Mouse (Mus musculus): ENCODE data around the gene Cdkal1. TPM values are rescaled to one million over a fixed set of nuclear protein-coding genes. Genes with fewer than 3 reads are reported as not detected.

Cdkal1 gene
- total and polyA plus RNA-seq, 3 experiments, result 8.7 to 13.7 (median 9.5) TPM

DNA sequence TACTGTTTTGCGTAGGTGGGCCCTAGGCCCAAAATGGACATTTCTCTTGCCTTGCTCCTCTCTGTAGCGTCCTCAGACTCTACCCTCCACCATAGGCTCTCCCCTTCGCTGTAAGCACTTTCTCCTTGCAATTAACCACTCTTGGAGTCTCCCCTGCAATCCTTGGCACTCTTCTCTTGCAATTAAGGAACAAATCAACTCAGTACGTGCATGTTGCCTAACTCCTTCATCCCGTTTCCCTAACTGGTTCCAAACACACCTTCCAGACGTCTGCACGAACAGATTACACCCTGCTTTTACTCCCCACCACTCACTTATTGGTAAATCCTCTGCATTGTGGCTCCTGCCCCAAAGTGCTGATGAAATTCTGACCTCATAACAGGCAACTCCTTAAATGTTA, 358.2 kb downstream of the Cdkal1 start:
- in situ Hi-C loops (cut with MboI; ENCODE audit: low pct_ligation_motif_present, low pct_unique_long_range_greater_than_20kb, low sequenced_read_pairs) (loop anchor here (10.0 kb wide), 1 partner anchor 88 kb away; no protein-coding TSS in a partner anchor), dilution Hi-C loops (cut with MboI; ENCODE audit: extremely low pct_ligation_motif_present, extremely low pct_unique_long_range_greater_than_20kb, low sequenced_read_pairs) (no loop called here)
- no peak overlapping the region for H3K27ac ChIP-seq (ENCODE audit: insufficient read depth, low read depth)
- no peaks in the 10 kb centered on the region for H3K79me2 ChIP-seq (replicated peaks; ENCODE audit: control insufficient read depth, extremely low read depth, insufficient read depth, poor library complexity, severe bottlenecking)
- H3K4me1 ChIP-seq (ENCODE audit: control insufficient read depth in 1 of 2, insufficient read depth in 2 of 2), result peaks cover 16 to 51% of the 10 kb centered on the region in 2 experiments; a peak in 3 of 4 replicates
- no peaks in the 10 kb centered on the region for H3K9me3 ChIP-seq (replicated peaks; ENCODE audit: low read length)
- no peaks in the 10 kb centered on the region for H3K27me3 ChIP-seq (replicated peaks)
- no peak overlapping the region for H3K4me2 ChIP-seq (ENCODE audit: insufficient read depth, low read depth, poor library complexity, severe bottlenecking)
- no peak overlapping the region for H3K4me3 ChIP-seq (replicated peaks in 1 of 3; ENCODE audit: low read depth in 2 of 3, low read length in 2 of 3, poor library complexity in 1 of 3)
- peaks cover 0 to 7% of the 10 kb centered on the region in 2 experiments for H3K36me3 ChIP-seq (replicated peaks in 1 of 2; ENCODE audit: control insufficient read depth in 1 of 2, insufficient read depth in 1 of 2, low read length in 1 of 2)
- no peak for DNase-seq (ENCODE audit: extremely low read depth)
- no peak overlapping the region for H3K9ac ChIP-seq (ENCODE audit: insufficient read depth, low read depth)
- TF ChIP-seq ZC3H11A (IDR thresholded peaks at IDR 0.05; ENCODE audit: low read depth, low read length) (no peak), POLR2A (IDR thresholded peaks at IDR 0.05; ENCODE audit: low read depth, low read length) (no peak), TCF12 (IDR thresholded peaks at IDR 0.05; ENCODE audit: low read depth, low read length) (no peak), JUND (conservative IDR thresholded peaks at IDR 0.05; ENCODE audit: low read depth, low read length) (no peak), MXI1 (IDR thresholded peaks at IDR 0.05; ENCODE audit: low read depth, low read length) (no peak), SIN3A (IDR thresholded peaks at IDR 0.05; ENCODE audit: low read length) (no peak), RAD21 (IDR thresholded peaks at IDR 0.05; ENCODE audit: low read depth, low read length) (no peak), ETS1 (conservative IDR thresholded peaks at IDR 0.05; ENCODE audit: low read depth, low read length) (no peak), USF2 (conservative IDR thresholded peaks at IDR 0.05; ENCODE audit: low read depth, low read length) (no peak), MAX (IDR thresholded peaks at IDR 0.05; ENCODE audit: low read length) (no peak), E2F4 (IDR thresholded peaks at IDR 0.05; ENCODE audit: insufficient replicate concordance, low read depth, low read length) (no peak), IRF4 (IDR thresholded peaks at IDR 0.05; ENCODE audit: low read depth, low read length) (no peak), CHD2 (IDR thresholded peaks at IDR 0.05; ENCODE audit: low read length) (no peak), POLR2AphosphoS2 (IDR thresholded peaks at IDR 0.05; ENCODE audit: low read depth, low read length) (no peak), EP300 (IDR thresholded peaks at IDR 0.05; ENCODE audit: low read length) (no peak), ZKSCAN1 (IDR thresholded peaks at IDR 0.05; ENCODE audit: borderline replicate concordance, low read depth, low read length) (no peak), CTCF (conservative IDR thresholded peaks at IDR 0.05 in 1 of 2, IDR thresholded peaks at IDR 0.05 in 1 of 2; ENCODE audit: low read depth in 2 of 2, low read length in 2 of 2) (no peak), NELFE (IDR thresholded peaks at IDR 0.05; ENCODE audit: low read depth, low read length) (no peak), ZMIZ1 (IDR thresholded peaks at IDR 0.05; ENCODE audit: low read depth, low read length) (no peak)

DNA sequence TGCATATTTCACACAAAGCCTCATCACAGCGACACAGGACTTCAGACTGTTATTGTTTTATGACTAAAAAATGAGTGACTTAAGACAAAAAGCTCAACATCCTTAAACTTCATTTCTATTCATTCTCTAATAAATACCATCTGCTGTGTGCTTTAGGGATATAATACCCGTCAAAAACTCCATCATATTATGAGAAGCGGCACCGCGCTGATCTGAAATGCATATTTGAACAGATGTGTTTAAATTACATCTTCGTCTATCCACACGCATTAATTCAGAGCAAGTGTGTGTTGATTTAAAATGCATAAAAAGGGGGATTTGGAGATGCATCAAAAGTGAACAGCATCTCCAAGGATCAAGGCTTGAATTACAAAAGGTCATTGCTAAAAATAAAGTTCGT, 365.1 kb downstream of the Cdkal1 start:
- Histone ChIP-seq H3K27ac (ENCODE audit: insufficient read depth, low read depth) (no peak overlapping the region), H3K9ac (ENCODE audit: insufficient read depth, low read depth) (no peak overlapping the region), H3K27me3 (replicated peaks) (no peaks in the 10 kb centered on the region), H3K4me3 (replicated peaks in 1 of 3; ENCODE audit: low read depth in 2 of 3, low read length in 2 of 3, poor library complexity in 1 of 3) (no peak overlapping the region), H3K4me1 (ENCODE audit: control insufficient read depth in 1 of 2, insufficient read depth in 2 of 2) (peaks cover 24 to 46% of the 10 kb centered on the region in 2 experiments), H3K79me2 (replicated peaks; ENCODE audit: control insufficient read depth, extremely low read depth, insufficient read depth, poor library complexity, severe bottlenecking) (no peaks in the 10 kb centered on the region), H3K9me3 (replicated peaks; ENCODE audit: low read length) (no peaks in the 10 kb centered on the region), H3K4me2 (ENCODE audit: insufficient read depth, low read depth, poor library complexity, severe bottlenecking) (no peak overlapping the region), H3K36me3 (replicated peaks in 1 of 2; ENCODE audit: control insufficient read depth in 1 of 2, insufficient read depth in 1 of 2, low read length in 1 of 2) (peaks cover 0 to 8% of the 10 kb centered on the region in 2 experiments)
- TF ChIP-seq USF1 (IDR thresholded peaks at IDR 0.05; ENCODE audit: low read depth, low read length), result no peak
- no peak for TF ChIP-seq ZC3H11A (IDR thresholded peaks at IDR 0.05; ENCODE audit: low read depth, low read length)
- no peak for TF ChIP-seq GABPA (IDR thresholded peaks at IDR 0.05; ENCODE audit: insufficient replicate concordance, low read depth, low read length)
- TF ChIP-seq ZNF384 (IDR thresholded peaks at IDR 0.05; ENCODE audit: low read depth, low read length), result no peak
- TF ChIP-seq POLR2AphosphoS2 (IDR thresholded peaks at IDR 0.05; ENCODE audit: low read depth, low read length), result no peak
- no peak for TF ChIP-seq SIN3A (IDR thresholded peaks at IDR 0.05; ENCODE audit: low read length)
- TF ChIP-seq CHD2 (IDR thresholded peaks at IDR 0.05; ENCODE audit: low read length), result no peak
- no peak for TF ChIP-seq MAX (IDR thresholded peaks at IDR 0.05; ENCODE audit: low read length)
- TF ChIP-seq MYC (IDR thresholded peaks at IDR 0.05; ENCODE audit: low read depth, low read length), result no peak
- no peak for TF ChIP-seq USF2 (conservative IDR thresholded peaks at IDR 0.05; ENCODE audit: low read depth, low read length)
- no peak for TF ChIP-seq MAZ (IDR thresholded peaks at IDR 0.05; ENCODE audit: low read depth, low read length)
- no peak for TF ChIP-seq IRF4 (IDR thresholded peaks at IDR 0.05; ENCODE audit: low read depth, low read length)
- no peak for TF ChIP-seq KAT2A (IDR thresholded peaks at IDR 0.05; ENCODE audit: insufficient replicate concordance, low read length)
- no peak for TF ChIP-seq SMC3 (IDR thresholded peaks at IDR 0.05; ENCODE audit: low read depth, low read length)
- TF ChIP-seq ELF1 (IDR thresholded peaks at IDR 0.05; ENCODE audit: low read depth, low read length), result no peak
- no peak for TF ChIP-seq PAX5 (IDR thresholded peaks at IDR 0.05; ENCODE audit: low read length)
- TF ChIP-seq BHLHE40 (IDR thresholded peaks at IDR 0.05; ENCODE audit: low read depth, low read length), result no peak
- no peak for TF ChIP-seq CHD1 (IDR thresholded peaks at IDR 0.05; ENCODE audit: low read depth, low read length)
- dilution Hi-C loops (cut with MboI; ENCODE audit: extremely low pct_ligation_motif_present, extremely low pct_unique_long_range_greater_than_20kb, low sequenced_read_pairs) (no loop called here), in situ Hi-C loops (cut with MboI; ENCODE audit: low pct_ligation_motif_present, low pct_unique_long_range_greater_than_20kb, low sequenced_read_pairs) (loop anchor here (10.0 kb wide), 1 partner anchor 94 kb away; no protein-coding TSS in a partner anchor)
- DNase-seq (ENCODE audit: extremely low read depth), result no peak
